Mouse (Mus musculus) left cerebral cortex, adult 8-10 months (tissue): ENCODE results near the gene Prkag1. TPM values are rescaled to one million over a fixed set of nuclear protein-coding genes. Genes with fewer than 3 reads are reported as not detected.
"Not testable (repeated sequence)": the region's sequence is repeated elsewhere in the genome, so short reads cannot be mapped to it uniquely, and the experiment has no call there.

Experiments
- DNase-seq, 2 experiments: peaks; one replicate each; pipeline ENCODE4 v3.0.0; 2022; ENCODE audit warnings: low spot score in 2 of 2
- total RNA-seq, 4 experiments: library from RNA; stranded (reverse); gene quantifications; 2 replicates each; pipeline ENCODE4 v1.2.4; 2022

The Prkag1 gene
- total RNA-seq, 4 experiments from 2014 or later, result 47.4 to 60.9 (median 53.2) TPM

DNA sequence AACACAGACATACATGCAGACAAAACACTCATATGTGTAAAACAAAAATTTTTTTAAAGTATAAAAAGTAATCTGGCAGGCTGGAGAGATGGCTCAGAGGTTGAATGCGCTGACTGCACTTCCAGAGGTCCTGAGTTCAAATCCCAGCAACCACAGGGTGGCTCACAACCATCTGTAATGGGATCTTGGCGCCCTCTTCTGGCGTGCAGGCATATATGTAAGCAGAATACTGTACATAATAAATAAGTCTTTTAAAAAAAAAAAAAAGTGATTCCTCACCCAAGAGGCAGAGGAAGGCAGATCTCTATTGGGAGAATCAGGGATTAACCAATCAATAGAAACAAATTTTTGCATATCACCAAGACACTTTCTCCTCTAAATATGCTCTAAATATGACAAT is 7.9 kb downstream of the Prkag1 start:
- DNase-seq, result no peak

DNA sequence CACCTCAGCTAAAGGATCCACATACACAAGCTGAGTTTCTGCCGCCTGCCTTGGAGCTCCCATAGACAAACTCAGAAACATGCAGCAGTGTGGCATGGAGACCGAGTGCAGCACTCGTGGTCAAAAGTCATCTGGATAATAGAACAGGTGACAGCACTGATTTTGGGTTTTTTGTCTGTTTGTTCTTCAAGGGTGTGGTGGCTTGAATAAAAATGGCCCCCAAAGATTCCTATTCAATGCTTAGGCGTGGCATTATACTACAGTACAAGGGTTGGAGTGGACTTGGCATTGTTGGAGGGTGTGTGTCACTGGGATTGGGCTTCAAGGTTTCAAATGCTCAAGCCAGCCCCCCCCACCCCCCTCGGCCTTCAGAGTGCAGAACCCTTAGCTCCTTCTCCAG is 9.2 kb downstream of the Prkag1 start:
- DNase-seq, result no peak

DNA sequence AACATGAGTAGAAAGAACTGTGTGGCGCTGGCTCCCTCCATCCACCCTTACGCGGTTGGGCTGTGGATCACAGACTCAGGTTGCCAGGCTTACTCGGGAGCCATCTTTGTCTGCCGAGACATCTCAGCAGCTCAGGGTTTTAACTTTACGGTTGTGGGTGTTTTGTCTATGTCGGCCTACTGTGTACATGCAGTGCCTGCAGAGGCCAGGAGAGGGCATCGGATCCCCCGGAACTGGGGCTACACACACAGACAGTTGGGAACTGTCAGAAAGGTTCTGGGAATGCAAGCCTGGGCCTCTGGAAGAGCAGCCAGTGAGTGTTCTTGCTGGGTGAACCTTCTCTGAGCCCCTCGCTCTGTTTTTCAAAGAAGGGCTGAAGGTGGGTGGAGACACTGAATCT is 9.9 kb downstream of the Prkag1 start:
- no peak for DNase-seq

DNA sequence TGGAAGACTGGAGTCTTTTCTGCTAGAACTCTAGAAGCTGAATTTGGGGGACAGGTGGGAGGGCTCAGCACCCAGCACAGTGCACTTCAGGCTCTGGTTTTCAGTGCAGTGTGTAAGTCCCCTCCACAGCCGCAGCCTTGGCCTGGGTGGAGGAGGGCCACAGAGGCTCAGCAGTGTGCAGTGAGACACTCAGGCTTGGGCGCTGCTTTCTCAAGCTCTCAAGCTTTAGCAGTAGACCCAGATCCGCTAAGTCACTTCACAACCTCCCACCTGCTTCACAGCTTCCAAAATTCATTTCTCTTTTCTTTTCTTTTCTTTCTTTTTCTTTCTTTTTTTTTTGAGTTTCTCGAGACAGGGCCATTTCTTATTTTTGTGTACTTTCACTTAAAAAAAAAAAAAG is 10.4 kb downstream of the Prkag1 start:
- DNase-seq, result no peak

DNA sequence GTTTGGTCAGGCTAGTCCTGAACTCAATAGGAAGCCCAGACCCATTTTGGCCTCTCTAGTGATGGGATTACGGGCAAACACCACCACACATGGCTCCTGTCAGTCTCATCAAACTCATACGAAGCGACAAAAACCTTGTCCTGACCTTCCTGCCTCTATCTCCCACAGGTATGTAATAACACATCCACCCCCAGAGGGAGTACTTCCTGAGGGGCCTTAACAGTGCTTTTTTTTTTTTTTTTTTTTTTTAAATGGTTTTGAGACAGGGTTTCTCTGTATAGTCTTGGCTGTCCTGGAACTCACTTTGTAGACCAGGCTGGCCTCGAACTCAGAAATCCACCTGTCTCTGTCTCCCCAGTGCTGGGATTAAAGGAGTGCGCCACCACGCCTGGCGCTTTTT is 13.2 kb downstream of the Prkag1 start:
- no peak for DNase-seq

DNA sequence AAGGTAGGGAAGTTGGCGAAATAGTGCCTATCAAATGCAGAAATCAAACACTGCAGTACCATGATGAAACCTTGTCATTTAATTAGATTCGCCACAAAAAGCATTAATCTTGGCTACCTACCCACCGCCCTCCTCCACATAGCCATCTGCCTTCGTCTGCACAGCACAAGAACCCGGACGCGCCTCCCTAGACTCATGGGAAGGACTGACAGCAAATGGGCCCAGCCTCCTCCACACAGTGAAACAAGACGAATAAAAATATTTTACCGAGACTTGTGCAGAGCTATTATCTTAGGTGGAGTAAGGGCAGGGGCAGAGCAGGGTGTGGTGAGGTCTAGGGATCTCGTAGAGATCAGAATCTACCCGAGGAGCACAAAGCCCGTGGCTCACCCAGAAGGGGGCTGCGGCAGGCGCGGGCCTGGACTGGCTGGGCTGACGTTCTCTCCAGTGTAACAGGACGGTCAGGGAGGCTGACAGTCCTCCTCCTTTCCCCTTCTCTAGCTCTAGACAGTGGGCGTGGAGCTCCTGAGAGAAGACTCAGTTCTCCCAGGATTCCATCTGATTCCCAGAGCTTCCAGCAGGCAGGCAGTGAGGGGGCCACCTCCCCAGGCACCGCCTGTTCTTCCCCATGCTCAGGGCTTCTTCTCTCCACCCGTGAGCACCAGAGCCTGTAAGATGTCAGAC is 18.4 kb downstream of the Prkag1 start:
- peak in 1 of 2 experiments; percentile 83 for DNase-seq

DNA sequence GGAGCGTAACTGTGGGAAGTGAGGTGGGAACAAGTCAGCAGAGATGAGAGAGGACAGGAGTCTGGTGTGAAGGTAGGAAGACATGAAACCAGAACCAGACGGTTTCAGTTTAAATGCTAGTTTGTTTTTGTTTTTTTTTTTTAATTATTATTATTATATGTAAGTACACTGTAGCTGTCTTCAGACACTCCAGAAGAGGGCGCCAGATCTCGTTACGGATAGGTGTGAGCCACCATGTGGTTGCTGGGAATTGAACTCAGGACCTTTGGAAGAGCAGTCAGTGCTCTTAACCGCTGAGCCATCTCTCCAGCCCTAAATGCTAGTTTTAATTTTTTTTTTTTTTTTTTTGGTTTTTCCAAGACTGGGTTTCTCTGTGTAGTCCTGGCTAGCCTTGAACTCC is 21.1 kb downstream of the Prkag1 start:
- DNase-seq, result not testable (repeated sequence)

DNA sequence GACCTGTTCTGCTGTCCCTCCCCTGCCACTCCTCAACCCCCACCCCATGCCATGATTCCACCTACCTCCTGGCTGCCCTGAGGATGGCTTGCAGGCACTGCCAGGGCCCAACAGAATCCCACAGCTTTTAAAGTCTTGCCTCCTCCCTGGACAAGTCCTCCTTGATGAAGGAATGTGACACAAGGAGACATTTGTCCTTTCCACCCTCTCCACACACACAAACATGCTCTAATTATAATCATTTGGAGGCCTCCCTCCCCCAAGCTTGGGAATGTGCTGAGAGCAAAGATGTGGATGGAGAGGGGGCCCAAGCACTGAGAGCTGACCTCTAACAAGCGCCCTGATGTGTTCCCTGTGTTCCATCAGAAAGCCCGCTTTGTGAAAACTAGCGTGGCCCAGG is 21.9 kb downstream of the Prkag1 start, which contains the start of gene Ddn:
Gene Ddn, minus strand, starts transcription at position 101 of the 400 bp plus-strand sequence.
- no peak for DNase-seq

DNA sequence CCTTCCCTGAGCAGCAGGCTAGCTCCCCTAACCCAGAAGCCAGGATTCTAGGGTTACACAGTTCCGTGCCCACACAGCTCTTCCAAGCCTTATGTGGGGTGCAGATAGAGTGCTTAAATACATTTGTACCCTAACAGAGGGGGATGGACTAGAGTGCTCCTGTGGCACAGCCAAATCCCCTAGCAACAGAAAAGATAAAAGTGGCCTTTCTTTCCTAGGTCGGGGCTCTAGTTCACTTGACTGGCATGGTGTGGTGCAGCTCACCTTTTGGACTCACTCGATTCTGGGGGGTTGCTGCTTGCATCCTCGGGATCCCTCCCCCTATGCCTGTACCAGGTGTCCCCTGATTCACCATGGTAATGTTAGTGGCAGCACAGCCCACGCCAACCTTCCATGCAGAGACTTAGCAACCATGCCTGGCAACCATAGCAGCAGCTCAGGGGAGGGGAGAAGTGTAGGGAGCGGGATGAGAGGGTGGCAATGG is 22.6 kb downstream of the Prkag1 start:
- peak in 1 of 2 experiments; percentile 95 for DNase-seq

DNA sequence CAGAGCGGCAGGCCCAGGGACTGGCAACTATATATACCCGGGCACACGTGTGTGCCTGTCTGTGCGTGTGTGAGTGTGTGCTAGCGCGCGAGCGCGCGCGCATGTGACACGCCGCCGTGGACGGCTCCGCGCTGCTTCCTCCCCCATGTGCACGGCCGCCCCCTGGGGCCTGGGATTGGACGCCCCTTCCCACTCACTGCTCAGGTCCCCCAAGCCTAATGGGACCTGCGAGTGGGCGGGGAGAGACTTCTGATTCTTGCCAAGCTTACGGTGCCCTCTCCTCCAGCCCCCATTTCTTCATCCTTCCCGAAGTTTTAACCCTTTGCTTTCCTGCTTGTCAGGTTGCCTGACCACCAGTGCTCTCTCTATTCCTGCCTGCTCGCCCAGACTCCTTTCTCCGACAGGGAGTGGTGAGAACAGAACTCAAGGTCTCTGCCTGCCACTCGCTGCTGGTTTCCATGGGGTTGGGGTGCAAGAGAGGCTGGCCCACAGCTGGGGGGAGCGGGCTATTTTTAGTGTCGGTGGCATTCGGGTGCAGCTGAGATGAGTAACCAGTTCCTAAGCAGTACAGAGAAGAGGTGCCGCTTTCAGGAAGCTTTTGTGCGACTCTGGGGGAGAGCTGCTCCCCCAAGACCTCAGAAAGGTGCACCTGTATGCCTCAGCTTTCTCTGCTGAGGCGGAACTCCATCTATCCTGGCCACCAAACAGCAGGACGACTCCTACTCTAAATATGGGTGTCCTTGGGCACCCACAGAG is 23.2 kb downstream of the Prkag1 start:
- peak in 1 of 2 experiments; percentile 87 for DNase-seq

DNA sequence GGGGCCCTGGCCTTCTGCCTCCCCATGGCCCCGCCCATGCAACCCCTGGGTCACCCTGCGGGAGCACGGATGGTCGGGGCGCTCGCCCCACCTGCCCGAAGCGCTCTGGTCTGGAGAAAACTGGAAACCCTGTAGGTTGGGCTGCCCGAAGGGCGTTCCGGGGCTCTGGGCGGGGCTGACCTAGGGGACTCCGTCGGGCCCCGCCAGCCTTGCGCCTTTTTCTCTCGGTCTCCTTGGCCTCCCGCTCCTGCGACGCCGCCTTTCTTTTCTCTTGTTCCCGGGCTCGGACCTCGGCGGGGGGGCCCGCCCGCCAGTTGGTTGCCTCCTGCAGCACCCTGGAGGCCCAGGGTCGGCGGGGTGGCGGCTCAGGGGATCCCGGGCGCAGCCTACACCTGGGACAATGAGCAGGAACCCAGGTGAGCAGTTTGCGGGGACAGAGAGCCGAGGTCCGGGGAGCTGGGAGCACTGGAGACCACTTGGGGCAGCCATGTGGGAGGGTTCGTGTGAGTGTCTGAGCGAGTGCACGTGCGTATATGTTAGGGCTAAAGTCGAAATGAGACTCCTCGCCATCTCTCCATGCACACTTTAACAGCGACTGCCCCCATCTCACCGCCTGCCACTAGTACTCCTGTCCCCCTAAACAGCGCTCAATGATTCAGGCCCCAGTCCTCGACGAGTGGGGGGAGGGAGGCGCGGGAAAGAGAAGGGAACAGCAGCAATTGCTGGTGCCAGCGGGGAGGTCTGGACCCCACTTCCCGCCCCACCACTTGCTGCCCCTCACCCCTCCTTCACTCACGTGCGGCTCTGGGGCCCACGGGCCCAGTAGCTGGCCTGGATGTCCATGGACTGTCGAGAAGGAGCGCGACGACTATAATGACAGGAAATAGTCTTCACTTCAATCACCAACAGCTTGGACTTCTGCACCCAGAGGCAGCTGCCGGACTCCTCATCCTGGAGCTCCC is 24.2 kb downstream of the Prkag1 start:
- no peak for DNase-seq

DNA sequence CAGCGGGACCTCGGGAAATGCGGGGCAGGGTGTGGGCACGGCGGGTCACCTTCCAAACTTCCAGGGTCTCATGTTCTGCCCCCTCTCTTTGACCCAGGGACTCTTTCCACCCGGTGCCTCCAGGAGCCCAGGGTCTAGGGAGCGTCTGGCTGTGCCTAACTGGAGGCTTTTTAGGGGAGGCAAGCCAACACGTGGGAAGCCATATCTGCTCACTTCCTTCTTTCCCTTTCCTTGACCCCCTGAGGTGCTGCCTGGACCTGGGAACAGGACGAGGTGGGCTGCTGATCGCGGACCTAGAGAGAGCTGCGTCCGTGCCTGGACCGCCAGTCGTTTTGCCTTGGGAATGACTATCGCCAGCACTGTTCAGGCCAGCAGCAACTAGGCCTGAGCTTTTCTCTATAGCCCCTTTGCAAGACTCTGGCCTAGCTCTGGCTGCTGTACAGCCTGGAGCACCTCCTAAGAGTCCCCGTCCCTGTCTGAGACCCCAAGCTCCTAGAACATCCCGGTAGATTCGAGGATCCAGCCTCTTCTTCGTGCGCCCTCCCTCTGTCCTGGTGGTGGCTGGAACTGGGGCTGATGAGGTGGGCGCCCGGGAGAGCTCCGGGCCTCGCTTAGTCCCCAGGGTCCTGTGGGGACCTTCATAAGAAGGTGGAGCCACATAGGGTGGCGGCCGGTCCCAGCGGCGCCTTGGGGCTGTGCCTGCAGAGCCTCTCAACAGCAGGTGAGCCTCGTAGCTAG is 25.1 kb downstream of the Prkag1 start:
- DNase-seq, result no peak

DNA sequence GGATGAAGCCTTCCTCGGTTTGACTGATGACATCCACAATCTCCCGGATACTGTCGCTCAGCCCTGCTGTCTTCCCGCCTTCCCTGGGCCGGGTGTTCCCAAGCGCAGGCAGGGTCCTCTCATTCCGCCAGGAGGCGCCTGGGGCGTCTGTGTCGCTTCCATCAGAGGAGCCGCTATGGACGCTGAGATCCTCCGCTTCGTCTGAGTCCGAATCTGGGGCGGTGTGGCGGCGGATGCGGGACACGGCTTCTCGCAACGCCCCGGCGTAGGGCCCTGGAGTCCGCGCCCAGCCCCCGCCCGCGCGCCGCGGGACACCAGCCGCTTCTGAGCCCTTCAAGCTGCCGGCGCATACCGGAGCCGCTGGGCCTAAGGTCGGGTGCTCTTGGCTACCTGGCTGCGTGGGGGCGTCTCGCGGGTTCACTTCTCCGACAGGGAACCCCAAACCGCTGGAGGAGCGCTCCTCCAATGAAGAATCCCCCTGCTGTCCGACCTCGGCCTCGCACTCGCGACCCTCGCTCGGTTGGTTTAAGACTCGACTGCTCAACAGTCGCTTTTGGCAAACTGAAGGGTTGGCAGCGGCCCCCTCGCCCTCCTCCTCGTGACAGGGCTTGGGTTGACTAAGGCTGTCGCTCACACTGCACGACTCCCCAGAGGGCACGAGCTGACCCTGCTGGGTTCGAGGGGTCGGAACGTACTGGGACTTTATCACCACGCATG is 25.8 kb downstream of the Prkag1 start:
- peak in 1 of 2 experiments; percentile 71 for DNase-seq

DNA sequence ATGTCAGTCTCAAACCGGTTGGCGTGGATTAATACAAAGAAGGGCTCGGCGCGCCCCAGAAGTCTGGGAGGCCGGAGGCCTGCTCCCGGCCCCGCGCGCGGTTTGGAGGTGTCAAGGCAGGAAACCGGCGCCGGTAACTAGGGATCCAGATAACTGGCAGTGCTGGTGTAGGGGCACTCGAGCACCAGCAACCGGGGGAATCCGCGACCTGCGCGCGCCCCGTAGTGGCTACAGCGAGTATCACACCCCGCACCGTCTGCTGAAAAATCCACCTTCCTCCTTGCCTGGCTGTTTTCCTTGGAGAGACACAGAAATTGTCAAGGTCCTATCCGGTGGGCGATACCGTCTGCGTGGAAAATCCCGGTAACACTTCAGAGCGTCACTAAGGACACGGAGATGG is 27.3 kb downstream of the Prkag1 start:
- peak; percentile 76 to 91 for DNase-seq

DNA sequence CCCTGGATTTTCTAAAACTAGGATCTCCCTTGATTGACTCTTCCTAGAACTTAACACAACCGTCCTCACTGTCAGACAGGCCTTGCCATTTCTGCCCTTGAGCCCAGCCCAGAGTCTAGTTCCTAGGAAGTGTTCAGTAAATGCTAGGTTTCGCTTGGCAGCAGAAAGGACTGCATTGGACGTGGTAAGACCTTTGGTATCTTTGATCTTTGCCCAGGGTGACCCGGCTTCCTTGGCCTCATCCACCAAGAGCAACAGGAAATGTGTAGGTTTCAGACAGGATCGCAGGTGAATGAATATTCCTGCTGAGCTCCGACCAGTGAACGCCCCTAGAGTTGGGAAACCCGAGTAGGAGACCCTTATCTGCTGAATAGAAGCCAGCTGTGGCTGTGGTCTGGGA is 28.4 kb downstream of the Prkag1 start:
- DNase-seq, result no peak

DNA sequence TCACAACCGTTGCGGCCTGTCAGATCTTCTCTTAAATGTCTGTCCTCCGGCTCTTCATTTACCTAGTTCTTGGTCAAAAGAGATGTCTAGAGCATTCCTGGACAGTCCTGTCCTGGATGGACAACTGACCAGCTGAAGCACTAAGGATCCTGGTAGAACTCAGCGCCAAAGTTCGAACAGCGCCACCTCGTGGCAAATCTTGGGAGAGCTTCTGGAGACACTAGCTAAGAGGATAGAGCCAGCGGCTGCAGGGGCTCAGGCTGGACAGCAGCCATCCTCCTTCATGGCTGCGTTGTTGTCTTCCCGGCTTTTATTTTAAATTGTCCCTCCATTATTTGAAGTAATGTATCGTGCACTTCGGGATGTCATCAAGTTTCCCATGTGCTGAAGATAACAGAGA is 31.9 kb downstream of the Prkag1 start:
- peak in 1 of 2 experiments; percentile 73 for DNase-seq

DNA sequence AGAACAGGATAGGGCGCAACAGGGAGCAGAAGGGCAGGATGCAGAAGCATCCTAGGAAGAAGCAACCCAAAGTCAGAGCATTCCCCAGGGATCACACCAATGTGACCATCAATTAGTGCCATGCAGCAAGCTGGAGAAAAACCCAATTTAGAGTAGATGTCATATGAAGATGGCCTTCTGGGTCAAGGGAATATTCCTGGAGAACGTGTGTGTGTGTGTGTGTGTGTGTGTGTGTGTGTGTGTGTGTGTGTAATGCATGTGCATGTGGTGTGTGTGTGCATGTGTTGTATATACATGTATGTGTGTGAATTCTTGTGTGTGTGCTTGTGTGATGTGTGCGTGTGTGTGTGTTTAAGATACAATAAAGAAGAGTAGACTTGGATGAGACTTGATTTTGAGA is 32.4 kb downstream of the Prkag1 start:
- no peak for DNase-seq

DNA sequence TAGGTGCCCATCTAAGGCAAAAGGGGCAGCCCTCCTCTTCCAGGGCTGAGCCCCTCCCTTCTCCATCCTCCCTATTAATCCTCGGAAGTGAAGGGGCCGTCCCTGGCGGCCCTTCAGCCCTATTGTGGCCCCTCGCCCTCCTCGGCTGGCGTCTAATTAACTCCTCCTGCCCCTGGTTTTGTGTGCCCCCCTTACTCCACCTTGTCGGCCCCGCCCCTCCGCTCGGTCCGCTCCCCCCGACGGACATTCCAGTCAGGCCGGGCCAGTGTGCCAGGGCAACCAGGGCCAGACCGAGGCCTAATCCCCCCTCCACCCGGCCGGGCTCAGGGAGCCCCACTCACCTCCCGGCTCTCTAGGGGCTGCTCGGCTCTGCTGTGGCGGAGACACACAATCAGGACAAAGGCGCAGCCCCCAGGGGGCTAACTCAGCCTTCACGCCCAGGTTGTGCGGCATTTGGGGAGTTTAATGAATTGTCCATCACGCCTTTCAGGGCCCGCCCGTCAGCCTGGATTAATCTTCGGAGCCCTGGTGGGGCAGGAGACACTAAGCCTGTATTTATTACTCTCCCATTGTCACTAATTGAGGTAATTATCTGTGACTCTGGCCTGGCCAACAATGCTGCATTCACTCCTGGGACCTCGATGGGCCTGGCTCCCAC is 33.4 kb downstream of the Prkag1 start:
- DNase-seq, result no peak

DNA sequence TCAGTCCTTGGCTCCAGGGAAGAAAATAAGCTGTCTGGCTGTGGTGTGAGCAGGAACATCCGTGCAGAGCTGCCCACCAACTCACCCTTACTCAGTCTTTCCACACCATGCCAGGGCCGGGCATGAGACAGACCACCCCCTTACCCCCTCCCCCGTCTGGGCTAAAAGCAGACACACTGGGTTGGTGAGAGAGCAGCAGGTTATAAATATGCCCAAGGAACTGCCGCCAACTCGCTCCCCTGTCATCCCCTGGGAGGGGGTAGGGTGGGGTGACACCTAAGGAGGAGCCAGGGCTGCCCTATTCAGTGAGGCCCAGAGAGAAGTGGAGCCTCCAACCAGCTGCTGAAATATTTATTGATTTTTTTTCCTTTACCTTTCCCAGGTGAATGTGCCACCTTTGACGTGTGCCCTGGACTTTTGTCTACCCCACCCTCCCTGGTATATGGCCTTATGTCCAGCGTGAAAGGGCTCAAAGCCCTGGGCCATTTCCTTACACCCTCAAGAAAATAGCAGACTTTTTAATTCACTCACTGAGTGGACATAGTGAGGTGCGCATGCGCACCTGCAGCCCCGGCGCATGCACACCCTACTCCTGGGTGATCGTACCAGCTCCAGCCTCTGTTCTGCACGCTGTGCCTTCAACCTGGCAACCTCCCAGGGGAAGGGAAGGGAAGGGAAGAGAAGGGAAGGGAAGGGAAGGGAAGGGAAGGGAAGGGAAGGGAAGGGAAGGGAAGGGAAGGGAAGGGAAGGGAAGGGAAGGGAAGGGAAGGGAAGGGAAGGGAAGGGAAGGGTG is 34.3 kb downstream of the Prkag1 start:
- peak in 1 of 2 experiments; percentile 62 for DNase-seq
